Mouse (Mus musculus): ENCODE measurements around the gene Yme1l1. TPM values are rescaled to one million over a fixed set of nuclear protein-coding genes. Genes with fewer than 3 reads are reported as not detected.

Gene Yme1l1
- polyA plus RNA-seq (2014; fragmentation: Nextera tagmentation; extraction: Ambion mirVana): 79.2 and 84.1 TPM in 2 replicates

DNA sequence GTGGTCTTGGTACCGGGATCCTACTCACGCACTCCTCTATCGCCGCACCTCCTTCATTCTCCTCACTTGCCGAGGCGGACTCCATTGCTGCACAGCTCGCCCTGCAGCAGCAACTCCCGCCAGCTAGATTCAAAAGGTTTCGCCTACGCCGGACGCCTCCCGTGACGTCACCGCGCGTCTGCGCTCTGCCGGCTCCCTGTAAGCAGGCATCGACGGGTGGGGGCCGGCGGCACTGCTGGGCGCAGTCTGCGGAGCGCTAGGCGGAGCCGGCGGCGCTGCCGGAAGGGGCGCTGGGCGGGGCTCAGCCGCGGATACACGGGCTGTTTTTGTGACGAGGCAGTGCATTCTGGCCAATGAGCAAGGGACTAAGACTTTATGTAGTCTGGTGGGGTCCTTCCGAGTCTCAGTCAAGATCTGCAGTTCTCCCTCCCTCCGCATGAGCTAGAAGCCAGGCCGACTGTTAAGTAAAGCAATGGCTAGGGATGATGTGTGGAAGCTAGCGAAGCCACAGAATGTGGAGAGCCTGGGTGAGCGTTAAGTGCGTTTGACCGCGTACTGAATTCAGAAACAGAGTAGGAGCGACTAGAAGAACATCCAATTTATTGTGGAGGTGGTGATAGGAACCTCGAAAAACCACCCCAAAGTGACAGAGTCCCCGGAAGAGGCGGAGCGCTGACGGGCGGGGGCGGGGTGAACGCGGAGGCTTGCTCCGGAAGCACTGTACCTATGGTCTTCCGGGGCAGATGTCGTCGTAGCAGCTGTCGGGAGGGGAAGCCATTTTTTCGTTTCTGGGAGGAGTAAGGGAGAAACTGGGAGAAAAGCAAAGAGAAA is at the start of gene Yme1l1, which contains the start of gene Mastl:
TSS of gene Yme1l1 (plus strand) at position 593 of the 831 bp plus-strand sequence.
TSS of gene Mastl (minus strand) at position 248 of the 831 bp plus-strand sequence.
- Histone ChIP-seq H3K4me2 (ENCODE audit: low read depth) (peak within 1 kb of the TSS; percentile 81), H3K4me1 (ENCODE audit: control insufficient read depth, insufficient read depth, low read length) (peaks cover 7% of the 10 kb centered on the region), H3K27me3 (ENCODE audit: control insufficient read depth, insufficient read depth, low read length) (no peaks in the 10 kb centered on the region), H3K4me3 (ENCODE audit: low read depth, low read length) (peak within 1 kb of the TSS; percentile 89), H3K27ac (ENCODE audit: low read depth, low read length) (peak within 1 kb of the TSS; percentile 95), H3K9ac (ENCODE audit: low read length) (peak within 1 kb of the TSS; percentile 84), H3K9me3 (ENCODE audit: control insufficient read depth, low read length) (no peaks in the 10 kb centered on the region), H3K36me3 (ENCODE audit: control insufficient read depth, insufficient read depth, low read length) (no peaks in the 10 kb centered on the region)
- under 1% methylated on average over 61 of the region's 61 CpGs for WGBS
- ATAC-seq (ENCODE audit: insufficient read depth, low FRiP score, low TSS enrichment) (peak; percentile 97), DNase-seq (ENCODE audit: low spot score) (peak; percentile 99)

DNA sequence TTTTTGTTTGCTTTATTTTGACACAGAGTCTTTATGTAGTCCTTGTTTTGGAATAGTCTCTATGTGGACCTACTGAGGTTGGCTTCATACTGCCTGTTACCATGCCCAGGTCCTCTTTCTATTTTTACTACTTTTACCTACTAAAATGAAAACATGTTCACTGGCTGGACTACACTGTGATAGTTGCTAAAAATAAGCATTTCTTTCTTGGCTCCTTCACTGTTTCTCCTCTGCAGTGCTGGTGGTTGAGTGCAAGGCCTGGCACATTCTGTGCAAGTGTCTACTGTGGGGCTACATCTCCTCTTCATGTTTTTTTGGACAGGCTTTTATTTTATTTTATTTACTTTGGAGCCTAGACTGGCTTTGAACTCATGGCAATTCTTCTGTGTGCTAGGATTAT is 36.6 kb upstream of the Yme1l1 start:
- H3K4me2 ChIP-seq (ENCODE audit: low read depth): no peak overlapping the region
- DNase-seq (ENCODE audit: low spot score) (no peak), ATAC-seq (ENCODE audit: insufficient read depth, low FRiP score, low TSS enrichment) (no peak)
- H3K27me3 ChIP-seq (ENCODE audit: control insufficient read depth, insufficient read depth, low read length): no peaks in the 10 kb centered on the region
- H3K4me3 ChIP-seq (ENCODE audit: low read depth, low read length): no peak overlapping the region
- H3K36me3 ChIP-seq (ENCODE audit: control insufficient read depth, insufficient read depth, low read length): 0 out of 2 replicates have a peak, but pooled peaks cover 2% of the 10 kb centered on the region
- no peak overlapping the region for H3K9ac ChIP-seq (ENCODE audit: low read length)
- H3K27ac ChIP-seq (ENCODE audit: low read depth, low read length): no peak overlapping the region
- no peaks in the 10 kb centered on the region for H3K4me1 ChIP-seq (ENCODE audit: control insufficient read depth, insufficient read depth, low read length)
- no peaks in the 10 kb centered on the region for H3K9me3 ChIP-seq (ENCODE audit: control insufficient read depth, low read length)

DNA sequence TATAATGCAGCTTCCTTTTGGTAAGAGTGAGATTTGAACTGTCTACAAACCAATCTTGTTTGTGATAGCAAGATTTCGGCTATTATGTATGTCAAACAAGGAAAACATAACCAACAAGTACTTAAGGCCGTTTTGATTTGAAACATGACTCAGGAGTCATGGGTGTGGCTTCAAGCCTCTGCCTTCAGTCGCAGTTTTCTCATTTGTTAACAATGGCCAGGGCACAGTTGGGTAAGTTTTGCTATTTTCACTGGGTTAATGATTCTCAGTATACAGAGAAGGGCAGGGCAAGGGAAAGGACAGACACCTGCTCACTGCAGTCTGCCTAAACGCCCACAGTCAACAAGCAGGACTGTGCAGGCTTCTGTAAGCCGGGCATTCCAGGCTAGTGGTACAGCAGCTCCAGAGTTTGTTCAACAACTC is 959 bp upstream of the Yme1l1 start:
- Histone ChIP-seq H3K9ac (ENCODE audit: low read length) (peak overlapping the region; percentile 84), H3K4me1 (ENCODE audit: control insufficient read depth, insufficient read depth, low read length) (peaks cover 7% of the 10 kb centered on the region), H3K4me2 (ENCODE audit: low read depth) (peak overlapping the region; percentile 81), H3K27me3 (ENCODE audit: control insufficient read depth, insufficient read depth, low read length) (no peaks in the 10 kb centered on the region), H3K4me3 (ENCODE audit: low read depth, low read length) (peak overlapping the region; percentile 89), H3K9me3 (ENCODE audit: control insufficient read depth, low read length) (no peaks in the 10 kb centered on the region), H3K27ac (ENCODE audit: low read depth, low read length) (peak overlapping the region; percentile 95; the same call in 1 of the 2 replicates), H3K36me3 (ENCODE audit: control insufficient read depth, insufficient read depth, low read length) (no peaks in the 10 kb centered on the region)
- DNase-seq (ENCODE audit: low spot score) (peak; percentile 11), ATAC-seq (ENCODE audit: insufficient read depth, low FRiP score, low TSS enrichment) (peak; percentile 11)
- WGBS: 9% methylated on average over 5 of the region's 5 CpGs

DNA sequence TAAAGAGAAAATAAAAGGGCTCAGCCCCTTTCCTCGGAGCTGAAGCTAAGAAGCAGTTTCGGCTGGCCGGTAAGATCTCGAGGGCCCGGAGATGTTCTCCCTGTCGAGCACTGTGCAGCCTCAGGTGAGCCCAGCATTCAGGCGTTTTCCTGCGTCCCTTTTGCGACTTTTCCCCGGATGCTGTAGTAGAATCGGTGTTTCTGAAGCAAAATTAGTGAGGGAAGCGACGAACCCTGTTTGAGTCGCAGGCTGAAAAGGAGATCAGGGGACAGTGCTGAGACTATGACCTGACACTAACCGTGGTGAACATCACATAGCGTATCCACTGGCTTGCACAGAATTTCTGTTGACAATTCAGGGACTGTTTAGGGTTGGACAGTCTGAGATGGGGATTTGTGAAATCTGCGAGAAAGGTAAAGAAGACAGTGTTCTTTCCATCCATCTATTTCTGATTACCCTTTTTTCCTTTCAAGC is 476 bp downstream of the Yme1l1 start:
- Histone ChIP-seq H3K9ac (ENCODE audit: low read length) (peak overlapping the region; percentile 84), H3K9me3 (ENCODE audit: control insufficient read depth, low read length) (no peaks in the 10 kb centered on the region), H3K27me3 (ENCODE audit: control insufficient read depth, insufficient read depth, low read length) (no peaks in the 10 kb centered on the region), H3K4me2 (ENCODE audit: low read depth) (peak overlapping the region; percentile 49), H3K4me3 (ENCODE audit: low read depth, low read length) (peak overlapping the region; percentile 89), H3K27ac (ENCODE audit: low read depth, low read length) (peak overlapping the region; percentile 95), H3K36me3 (ENCODE audit: control insufficient read depth, insufficient read depth, low read length) (no peaks in the 10 kb centered on the region), H3K4me1 (ENCODE audit: control insufficient read depth, insufficient read depth, low read length) (peaks cover 7% of the 10 kb centered on the region)
- no peak for DNase-seq (ENCODE audit: low spot score)
- WGBS: under 1% methylated on average over 17 of the region's 17 CpGs
- peak; percentile 10 for ATAC-seq (ENCODE audit: insufficient read depth, low FRiP score, low TSS enrichment)

DNA sequence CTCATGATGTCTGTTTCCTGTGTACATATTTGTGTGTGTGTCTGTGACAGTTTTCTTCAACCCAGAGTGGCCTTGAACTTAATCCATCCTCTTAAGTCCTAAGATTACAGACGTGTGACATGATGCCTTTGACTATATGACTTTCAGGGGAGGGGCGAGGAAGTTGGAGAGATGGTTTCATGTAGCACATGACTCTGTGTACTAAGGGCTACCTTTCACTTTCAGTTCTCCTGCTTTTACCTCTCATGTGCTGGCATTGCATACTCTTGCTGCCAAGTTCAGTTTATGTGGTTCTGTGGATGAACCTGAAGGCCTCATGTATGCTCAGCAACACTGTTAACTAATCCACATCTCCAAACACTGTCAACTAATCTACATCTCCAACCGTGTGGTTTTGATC is 16.1 kb downstream of the Yme1l1 start:
- Histone ChIP-seq H3K4me1 (ENCODE audit: control insufficient read depth, insufficient read depth, low read length) (no peaks in the 10 kb centered on the region), H3K9me3 (ENCODE audit: control insufficient read depth, low read length) (no peaks in the 10 kb centered on the region), H3K4me3 (ENCODE audit: low read depth, low read length) (no peak overlapping the region), H3K27me3 (ENCODE audit: control insufficient read depth, insufficient read depth, low read length) (no peaks in the 10 kb centered on the region), H3K36me3 (ENCODE audit: control insufficient read depth, insufficient read depth, low read length) (peaks cover 4% of the 10 kb centered on the region), H3K9ac (ENCODE audit: low read length) (no peak overlapping the region), H3K27ac (ENCODE audit: low read depth, low read length) (no peak overlapping the region), H3K4me2 (ENCODE audit: low read depth) (no peak overlapping the region)
- ATAC-seq (ENCODE audit: insufficient read depth, low FRiP score, low TSS enrichment) (no peak), DNase-seq (ENCODE audit: low spot score) (no peak)
- WGBS: 92% methylated on average over 3 of the region's 3 CpGs

DNA sequence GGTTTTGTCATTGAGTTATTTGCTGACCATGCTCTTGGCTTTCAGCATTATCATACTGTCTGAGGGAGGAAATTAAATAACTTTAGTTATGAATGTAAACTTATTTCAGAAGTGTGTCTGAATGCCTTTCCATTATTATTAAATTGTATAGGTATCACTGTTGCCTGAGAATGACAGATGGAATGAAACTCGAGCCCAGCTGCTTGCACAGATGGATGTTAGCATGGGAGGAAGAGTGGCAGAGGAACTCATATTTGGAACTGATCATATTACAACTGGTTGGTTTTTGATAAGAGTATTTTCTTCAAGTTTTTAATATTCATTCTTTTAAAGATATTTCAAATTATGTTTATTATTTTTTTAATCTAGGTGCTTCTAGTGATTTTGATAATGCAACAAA is 38.2 kb downstream of the Yme1l1 start:
- H3K27me3 ChIP-seq (ENCODE audit: control insufficient read depth, insufficient read depth, low read length): no peaks in the 10 kb centered on the region
- DNase-seq (ENCODE audit: low spot score): no peak
- H3K4me1 ChIP-seq (ENCODE audit: control insufficient read depth, insufficient read depth, low read length): no peaks in the 10 kb centered on the region
- H3K27ac ChIP-seq (ENCODE audit: low read depth, low read length): no peak overlapping the region
- WGBS: 89% methylated on average over 1 of the region's 1 CpGs
- H3K4me3 ChIP-seq (ENCODE audit: low read depth, low read length): no peak overlapping the region
- H3K9ac ChIP-seq (ENCODE audit: low read length): no peak overlapping the region
- no peak for ATAC-seq (ENCODE audit: insufficient read depth, low FRiP score, low TSS enrichment)
- H3K4me2 ChIP-seq (ENCODE audit: low read depth): no peak overlapping the region
- H3K9me3 ChIP-seq (ENCODE audit: control insufficient read depth, low read length): no peaks in the 10 kb centered on the region
- peaks cover 8% of the 10 kb centered on the region for H3K36me3 ChIP-seq (ENCODE audit: control insufficient read depth, insufficient read depth, low read length)

DNA sequence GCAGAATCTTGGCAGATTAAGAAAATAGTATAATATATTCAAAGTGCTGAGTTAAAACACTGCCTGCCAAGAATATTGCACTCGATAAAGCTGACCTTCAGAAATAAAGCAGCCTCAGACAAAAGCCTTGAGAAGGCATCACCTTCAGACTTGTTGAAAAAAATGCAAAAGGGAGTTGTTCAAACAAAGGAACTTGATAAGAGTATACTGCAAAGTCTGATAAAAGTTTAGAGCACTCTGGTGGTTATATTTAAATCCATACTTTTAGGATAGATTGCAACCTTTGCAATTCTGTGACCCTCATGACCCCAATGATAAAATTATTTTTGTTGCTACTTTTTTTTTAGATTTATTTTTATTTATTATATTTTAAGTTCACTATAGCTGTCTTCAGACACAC is 44.9 kb downstream of the Yme1l1 start:
- Histone ChIP-seq H3K4me1 (ENCODE audit: control insufficient read depth, insufficient read depth, low read length) (no peaks in the 10 kb centered on the region), H3K4me3 (ENCODE audit: low read depth, low read length) (no peak overlapping the region), H3K9me3 (ENCODE audit: control insufficient read depth, low read length) (no peaks in the 10 kb centered on the region), H3K4me2 (ENCODE audit: low read depth) (no peak overlapping the region), H3K9ac (ENCODE audit: low read length) (no peak overlapping the region), H3K27ac (ENCODE audit: low read depth, low read length) (no peak overlapping the region), H3K27me3 (ENCODE audit: control insufficient read depth, insufficient read depth, low read length) (no peaks in the 10 kb centered on the region), H3K36me3 (ENCODE audit: control insufficient read depth, insufficient read depth, low read length) (peaks cover 2% of the 10 kb centered on the region; the same call in 1 of the 2 replicates)
- ATAC-seq (ENCODE audit: insufficient read depth, low FRiP score, low TSS enrichment) (no peak), DNase-seq (ENCODE audit: low spot score) (no peak)
- 92% methylated on average over 1 of the region's 1 CpGs for WGBS

DNA sequence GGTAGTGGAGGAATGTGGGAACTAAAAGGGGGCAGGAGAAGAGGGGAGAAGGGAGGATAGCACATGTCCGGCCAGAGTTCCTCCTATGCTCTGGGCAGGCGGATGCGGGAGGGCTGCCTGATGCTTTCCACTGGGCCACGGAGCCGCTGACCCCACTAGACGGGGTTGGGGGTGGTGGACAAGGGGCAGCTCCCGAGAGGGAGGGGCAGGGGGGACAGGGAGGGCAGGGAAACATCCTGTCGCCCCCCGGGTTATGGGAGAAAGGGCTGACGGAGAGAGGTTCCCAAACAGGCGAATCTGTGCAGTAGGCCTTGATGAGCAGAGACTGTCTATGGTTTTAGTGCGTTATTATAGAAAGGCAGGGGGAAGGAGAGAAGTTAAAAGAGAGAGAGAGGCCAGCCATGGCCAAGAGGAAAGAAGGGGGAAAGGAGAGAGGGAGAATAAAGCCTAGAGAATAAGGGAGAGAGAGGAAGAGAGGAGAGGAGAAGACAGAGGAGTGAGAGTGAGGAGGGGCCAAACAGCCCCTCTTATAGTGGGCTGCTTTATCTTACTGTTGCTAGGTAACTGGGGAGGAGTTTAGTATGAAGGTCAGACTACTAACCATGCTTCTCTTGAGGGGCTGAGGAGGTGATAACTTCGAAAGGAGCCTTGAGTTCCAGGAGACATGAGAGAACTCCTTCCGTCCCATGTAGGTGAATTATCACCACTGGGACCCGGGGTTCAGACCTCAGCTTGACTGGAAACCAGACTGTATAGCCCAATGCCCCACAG is 46.9 kb downstream of the Yme1l1 start:
- Histone ChIP-seq H3K4me3 (ENCODE audit: low read depth, low read length) (no peak overlapping the region), H3K9me3 (ENCODE audit: control insufficient read depth, low read length) (no peaks in the 10 kb centered on the region), H3K36me3 (ENCODE audit: control insufficient read depth, insufficient read depth, low read length) (no peaks in the 10 kb centered on the region), H3K4me2 (ENCODE audit: low read depth) (no peak overlapping the region), H3K4me1 (ENCODE audit: control insufficient read depth, insufficient read depth, low read length) (no peaks in the 10 kb centered on the region), H3K27ac (ENCODE audit: low read depth, low read length) (no peak overlapping the region), H3K9ac (ENCODE audit: low read length) (no peak overlapping the region), H3K27me3 (ENCODE audit: control insufficient read depth, insufficient read depth, low read length) (no peaks in the 10 kb centered on the region)
- WGBS: 67% methylated on average over 15 of the region's 15 CpGs
- no peak; the same call in 1 of the 2 replicates for ATAC-seq (ENCODE audit: insufficient read depth, low FRiP score, low TSS enrichment)
- DNase-seq (ENCODE audit: low spot score): no peak
